Mouse (Mus musculus) midbrain, embryonic 14.5 days (tissue): Measurements from ENCODE around the gene Fam8a1. TPM values are rescaled to one million over a fixed set of nuclear protein-coding genes. Genes with fewer than 3 reads are reported as not detected.
A peak's percentile ranks its signal among the peaks of the same experiment; 100 is the strongest.

ENCODE experiments used
- ATAC-seq: fragments of 200-750 bp; cut with Nextera tagmentation; 2 replicates; pipeline ENCODE4 v1.8.0; 2017; ENCODE audit warnings: moderate number of reproducible peaks, moderate library complexity; ENCODE audit not compliant: low FRiP score, low TSS enrichment
- DNase-seq: peaks from one replicate; pipeline ENCODE4 v3.0.0-alpha.2; 2015
- H3K27ac ChIP-seq: fragments of 300-500 bp; sonication (generic); replicated peaks from 2 replicates; pipeline ENCODE4 v1.5.1; 2014; ENCODE audit warnings: mild to moderate bottlenecking, low read depth, low read length, moderate library complexity
- H3K27me3 ChIP-seq: fragments of 300-500 bp; sonication (generic); 2 replicates; pipeline ENCODE4 v1.6.1; 2014; ENCODE audit warnings: low read length, control low read depth, mixed read lengths; ENCODE audit not compliant: control insufficient read depth, insufficient read depth
- H3K36me3 ChIP-seq: fragments of 300-500 bp; sonication (generic); 2 replicates; pipeline ENCODE4 v1.6.1; 2014; ENCODE audit warnings: low read length, control low read depth; ENCODE audit not compliant: control insufficient read depth, insufficient read depth
- H3K4me1 ChIP-seq: fragments of 300-500 bp; sonication (generic); 2 replicates; pipeline ENCODE4 v1.6.1; 2014; ENCODE audit warnings: mild to moderate bottlenecking, antibody characterized with exemption, low read length, control low read depth; ENCODE audit not compliant: control insufficient read depth, insufficient read depth
- H3K4me2 ChIP-seq: fragments of 300-500 bp; sonication (generic); 2 replicates; pipeline ENCODE4 v1.6.1; 2014; ENCODE audit warnings: mild to moderate bottlenecking, low read length, moderate library complexity
- H3K4me3 ChIP-seq: fragments of 300-500 bp; sonication (generic); replicated peaks from 2 replicates; pipeline ENCODE4 v1.5.1; 2014; ENCODE audit warnings: low read depth, low read length
- H3K9ac ChIP-seq: fragments of 300-500 bp; sonication (generic); replicated peaks from 2 replicates; pipeline ENCODE4 v1.6.1; 2014; ENCODE audit warnings: mild to moderate bottlenecking, low read length, moderate library complexity
- H3K9me3 ChIP-seq: fragments of 300-500 bp; sonication (generic); 2 replicates; pipeline ENCODE4 v1.6.1; 2016; ENCODE audit warnings: low read length, control low read depth, mixed read lengths; ENCODE audit not compliant: control insufficient read depth
- WGBS: fragments of 180-500 bp; shearing (Covaris S2); extraction: QIAGEN DNeasy Blood & Tissue Kit; methylation state at CpG from one replicate; pipeline ENCODE4 v1.1.7; 2014; 5-methylcytosine and 5-hydroxymethylcytosine counted together
- polyA plus RNA-seq: library from polyadenylated mRNA; unstranded; fragments of >200 nt; fragmentation: Nextera tagmentation; extraction: Ambion mirVana; gene quantifications from 2 replicates; pipeline ENCODE4 v1.2.1, GENCODE M21; 2014

Gene Fam8a1
- 19.2 and 27.0 TPM in 2 replicates for polyA plus RNA-seq

DNA sequence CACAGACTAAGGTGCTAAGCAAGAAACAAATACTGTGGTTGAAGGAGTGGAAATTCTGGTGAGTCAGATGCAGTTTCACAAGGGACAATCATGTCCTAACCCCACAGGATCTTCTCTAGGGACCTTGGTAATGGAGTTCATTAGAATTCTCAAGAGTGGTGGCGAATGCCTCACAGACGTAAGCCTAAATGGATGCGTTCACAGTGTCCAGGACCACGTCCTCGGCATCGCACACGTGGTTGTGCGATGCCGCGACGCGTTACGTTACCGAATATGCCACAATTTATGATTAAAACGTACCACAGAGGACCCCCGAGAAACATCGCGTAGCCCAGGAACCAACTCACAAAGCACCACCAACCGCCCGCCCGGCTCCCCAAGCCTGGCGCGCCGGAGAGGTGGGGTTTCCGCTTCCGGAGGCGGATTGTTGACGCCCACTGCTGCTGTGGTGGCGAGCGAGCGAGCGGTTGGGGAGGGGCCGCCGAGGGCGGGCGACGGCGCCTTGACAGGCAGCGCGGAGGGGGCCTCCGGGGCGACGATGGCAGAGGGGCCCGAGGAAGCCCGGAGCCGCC, at the start of gene Fam8a1:
Fam8a1 (plus strand) TSS at position 475 of the 572 bp plus-strand sequence.
- WGBS: under 1% methylated on average over 41 of the region's 46 CpGs
- DNase-seq: peak; percentile 95
- no peaks in the 10 kb centered on the region for H3K9me3 ChIP-seq

GRCm38 (mm10) chr13:46619633-46620032, 49.7 kb upstream of the Fam8a1 start:
- Histone ChIP-seq H3K4me3 (no peak overlapping the region), H3K27me3 (no peaks in the 10 kb centered on the region), H3K4me2 (no peak overlapping the region), H3K9ac (no peak overlapping the region), H3K4me1 (no peaks in the 10 kb centered on the region), H3K27ac (no peak overlapping the region), H3K9me3 (no peaks in the 10 kb centered on the region), H3K36me3 (no peaks in the 10 kb centered on the region)
- WGBS: 48% methylated on average over 11 of the region's 11 CpGs
- ATAC-seq (no peak), DNase-seq (peak; percentile 21)

More for the DNA sequence above, at the start of gene Fam8a1:
- Histone ChIP-seq H3K27ac (peak within 1 kb of the TSS; percentile 87), H3K27me3 (no peaks in the 10 kb centered on the region), H3K4me3 (peak within 1 kb of the TSS; percentile 96), H3K9ac (peak within 1 kb of the TSS; percentile 85), H3K4me2 (peak within 1 kb of the TSS; percentile 75), H3K4me1 (peaks cover 16% of the 10 kb centered on the region; the same call in 1 of the 2 replicates), H3K36me3 (peaks cover 26% of the 10 kb centered on the region)
- peak; percentile 94 for ATAC-seq

DNA sequence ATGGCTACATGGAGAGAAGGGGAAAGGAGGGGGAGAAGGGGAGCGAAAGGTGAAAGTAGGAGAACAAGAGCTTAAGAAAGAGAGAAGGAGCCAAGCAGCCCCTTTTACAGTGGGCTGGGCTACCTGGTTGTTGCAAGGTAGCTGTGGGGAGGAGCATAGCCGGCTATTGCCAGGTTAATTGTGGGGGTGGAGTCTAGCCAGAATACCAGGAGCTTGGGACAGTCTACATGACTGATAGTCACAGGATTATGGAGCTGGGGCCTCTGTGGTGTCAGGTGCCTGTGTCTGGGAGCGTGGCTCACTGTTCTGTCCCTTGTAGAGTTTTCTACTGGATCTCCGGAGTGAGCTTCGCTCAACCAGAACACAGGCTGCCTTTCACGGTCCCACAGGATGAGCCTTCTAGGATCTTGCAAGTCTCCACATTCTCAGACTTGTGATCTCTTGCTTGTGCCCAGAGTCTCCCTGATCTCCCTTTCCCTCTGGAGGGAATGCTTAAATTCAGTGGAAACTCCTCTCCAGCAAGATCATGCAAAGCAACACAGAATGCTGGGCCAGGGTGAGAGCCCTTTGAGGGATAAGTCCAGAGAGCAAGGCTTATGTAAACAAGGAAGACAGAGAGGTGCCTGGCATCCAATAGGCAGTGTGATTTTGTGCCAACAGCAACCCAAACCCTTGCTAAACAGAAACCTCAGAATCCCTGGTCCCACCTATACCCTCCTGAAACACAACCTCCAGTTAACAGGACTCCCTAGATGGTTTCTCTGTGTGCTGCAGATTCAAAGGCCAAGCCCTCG, 48.2 kb upstream of the Fam8a1 start:
- Histone ChIP-seq H3K36me3 (no peaks in the 10 kb centered on the region), H3K4me1 (no peaks in the 10 kb centered on the region), H3K27ac (no peak overlapping the region), H3K4me3 (no peak overlapping the region), H3K27me3 (no peaks in the 10 kb centered on the region), H3K9ac (no peak overlapping the region), H3K9me3 (no peaks in the 10 kb centered on the region), H3K4me2 (no peak overlapping the region)
- ATAC-seq (no peak), DNase-seq (no peak)
- WGBS: 81% methylated on average over 7 of the region's 7 CpGs

- ATAC-seq (no peak), DNase-seq (no peak)
- Histone ChIP-seq H3K9me3 (no peaks in the 10 kb centered on the region), H3K4me1 (peaks cover 5% of the 10 kb centered on the region; the same call in 1 of the 2 replicates), H3K4me2 (no peak overlapping the region), H3K9ac (no peak overlapping the region), H3K27me3 (no peaks in the 10 kb centered on the region), H3K4me3 (no peak overlapping the region), H3K36me3 (no peaks in the 10 kb centered on the region), H3K27ac (no peak overlapping the region)
- WGBS: 87% methylated on average over 9 of the region's 9 CpGs
Measured at GRCm38 (mm10) chr13:46626608-46627007, 42.7 kb upstream of the Fam8a1 start.

- Histone ChIP-seq H3K9ac (no peak overlapping the region), H3K4me1 (peaks cover 6% of the 10 kb centered on the region), H3K4me3 (no peak overlapping the region), H3K4me2 (no peak overlapping the region), H3K27me3 (no peaks in the 10 kb centered on the region), H3K27ac (0 out of 2 replicates have a peak overlapping the region, but pooled peaks have one; percentile 49), H3K36me3 (no peaks in the 10 kb centered on the region), H3K9me3 (no peaks in the 10 kb centered on the region)
- ATAC-seq (no peak), DNase-seq (peak; percentile 70)
- 64% methylated on average over 10 of the region's 10 CpGs for WGBS
Measured at GRCm38 (mm10) chr13:46627841-46628240, 41.5 kb upstream of the Fam8a1 start.

DNA sequence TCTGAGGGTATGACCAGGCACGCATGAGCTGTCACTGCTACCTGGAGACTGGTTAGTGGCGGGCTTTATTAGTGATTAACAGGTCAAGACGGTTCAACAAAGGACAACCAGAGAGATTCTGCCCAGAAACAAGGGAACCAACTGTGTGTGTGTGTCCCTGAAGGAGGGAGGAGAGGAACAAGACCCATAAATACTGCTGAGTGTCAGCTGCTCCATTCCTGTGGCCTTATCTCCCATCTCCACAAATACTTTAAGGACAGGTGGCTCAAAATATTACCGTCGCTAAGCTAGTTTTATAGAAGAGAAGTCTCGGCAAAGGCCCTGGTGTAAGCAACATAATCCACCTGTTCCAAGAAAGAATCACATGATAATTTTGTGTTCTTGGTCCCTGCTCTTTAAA, 39.9 kb upstream of the Fam8a1 start:
- no peak for DNase-seq
- H3K4me1 ChIP-seq: peaks cover 22% of the 10 kb centered on the region
- WGBS: 84% methylated on average over 6 of the region's 6 CpGs
- no peaks in the 10 kb centered on the region for H3K27me3 ChIP-seq
- H3K9ac ChIP-seq: no peak overlapping the region
- H3K9me3 ChIP-seq: no peaks in the 10 kb centered on the region
- H3K4me2 ChIP-seq: no peak overlapping the region
- H3K4me3 ChIP-seq: no peak overlapping the region
- H3K36me3 ChIP-seq: no peaks in the 10 kb centered on the region
- ATAC-seq: no peak
- H3K27ac ChIP-seq: no peak overlapping the region

GRCm38 (mm10) chr13:46632796-46633195, 36.5 kb upstream of the Fam8a1 start:
- H3K36me3 ChIP-seq: no peaks in the 10 kb centered on the region
- H3K9me3 ChIP-seq: no peaks in the 10 kb centered on the region
- H3K27me3 ChIP-seq: no peaks in the 10 kb centered on the region
- WGBS: 66% methylated on average over 4 of the region's 4 CpGs
- peaks cover 27% of the 10 kb centered on the region for H3K4me1 ChIP-seq
- H3K4me3 ChIP-seq: no peak overlapping the region
- no peak overlapping the region for H3K4me2 ChIP-seq
- peak overlapping the region; percentile 82 for H3K27ac ChIP-seq
- DNase-seq: no peak
- no peak overlapping the region for H3K9ac ChIP-seq
- ATAC-seq: no peak

GRCm38 (mm10) chr13:46633320-46634132, 35.8 kb upstream of the Fam8a1 start:
- WGBS: 11% methylated on average over 18 of the region's 18 CpGs
- Histone ChIP-seq H3K4me2 (peak overlapping the region; percentile 52), H3K27me3 (no peaks in the 10 kb centered on the region), H3K4me3 (peak overlapping the region; percentile 18), H3K4me1 (peaks cover 23% of the 10 kb centered on the region), H3K9ac (peak overlapping the region; percentile 40; the same call in 1 of the 2 replicates), H3K27ac (peak overlapping the region; percentile 82), H3K36me3 (no peaks in the 10 kb centered on the region), H3K9me3 (no peaks in the 10 kb centered on the region)
- DNase-seq (peak; percentile 85), ATAC-seq (peak; percentile 81)
